Mouse (Mus musculus): Measurements from ENCODE around the gene Col23a1.
A peak's percentile ranks its signal among the peaks of the same experiment; 100 is the strongest.

The Col23a1 gene

GRCm38 (mm10) chr11:51289564-51290041, at the start of gene Col23a1:
TSS of gene Col23a1 (plus strand) at chr11:51289920.
- peak; percentile 45 to 51 for DNase-seq (ENCODE audit: low spot score in 2 of 2)

DNA sequence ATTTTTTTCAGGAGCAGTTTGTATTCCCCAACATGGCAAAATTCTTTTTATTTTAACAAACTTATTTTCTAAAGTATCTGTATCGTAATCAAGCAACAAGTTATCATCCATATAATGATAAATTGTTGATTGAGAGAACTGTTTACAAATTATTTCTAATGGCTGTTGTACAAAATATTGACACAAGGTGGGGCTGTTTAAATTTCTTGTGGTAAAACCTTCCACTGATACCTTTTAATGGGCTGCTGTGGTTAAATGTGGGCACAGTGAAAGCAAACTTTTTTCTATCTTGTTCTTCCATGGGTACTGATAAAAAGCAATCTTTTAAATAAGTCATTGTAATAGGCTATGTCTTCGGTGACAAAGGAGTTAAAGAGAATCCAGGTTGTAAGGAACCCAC, 46.8 kb upstream of the Col23a1 start:
- DNase-seq (ENCODE audit: low spot score in 2 of 2): no peak

DNA sequence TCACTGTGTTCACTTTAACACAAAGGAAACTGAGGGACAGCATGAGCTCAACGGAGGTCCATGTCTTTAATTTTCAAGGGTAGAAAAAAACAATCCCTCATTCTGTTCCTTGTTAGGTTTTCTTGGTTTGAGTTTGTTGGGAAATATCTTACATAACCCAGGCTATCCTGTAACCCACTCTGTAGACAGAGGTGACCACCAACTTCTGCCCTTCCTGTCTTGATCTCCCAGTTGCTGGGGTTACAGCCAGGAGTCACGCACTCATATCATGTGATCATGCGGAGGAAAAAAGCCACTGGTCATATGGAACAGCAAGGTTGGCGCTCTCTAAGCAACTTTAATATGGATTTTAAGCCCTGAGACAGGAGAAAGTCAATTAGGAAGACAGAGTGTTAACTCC, 32.7 kb upstream of the Col23a1 start:
- DNase-seq (ENCODE audit: low spot score in 2 of 2): no peak

DNA sequence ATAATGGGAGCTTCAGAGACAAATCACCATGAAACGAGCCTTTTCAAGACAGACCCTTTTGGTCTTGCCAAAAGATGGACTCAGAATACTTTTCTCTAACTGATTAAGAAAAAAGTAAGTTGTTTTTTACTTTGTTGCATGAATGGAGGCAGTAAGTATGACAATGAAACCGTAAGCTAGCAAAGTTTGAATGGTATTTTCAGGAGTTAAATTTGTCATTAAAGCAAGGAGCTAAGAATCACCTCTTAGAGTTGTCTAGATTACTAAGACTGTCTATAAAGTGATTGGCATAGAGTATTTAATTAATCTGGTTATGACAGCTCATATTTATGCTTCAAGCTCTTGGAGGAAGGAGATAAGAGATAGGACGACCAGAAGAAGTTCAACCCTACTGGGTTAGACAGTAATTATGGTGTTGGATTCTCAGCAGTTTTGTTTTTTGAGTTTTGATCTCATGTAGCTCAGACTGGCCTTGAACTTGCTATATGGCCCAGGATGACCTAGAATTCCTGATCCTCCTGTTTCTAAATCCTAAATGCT, 28.0 kb upstream of the Col23a1 start, which contains the start of gene Clk4:
Clk4 (plus strand) TSS at position 51 of the 540 bp plus-strand sequence.
- no peak for DNase-seq (ENCODE audit: low spot score in 2 of 2)

DNA sequence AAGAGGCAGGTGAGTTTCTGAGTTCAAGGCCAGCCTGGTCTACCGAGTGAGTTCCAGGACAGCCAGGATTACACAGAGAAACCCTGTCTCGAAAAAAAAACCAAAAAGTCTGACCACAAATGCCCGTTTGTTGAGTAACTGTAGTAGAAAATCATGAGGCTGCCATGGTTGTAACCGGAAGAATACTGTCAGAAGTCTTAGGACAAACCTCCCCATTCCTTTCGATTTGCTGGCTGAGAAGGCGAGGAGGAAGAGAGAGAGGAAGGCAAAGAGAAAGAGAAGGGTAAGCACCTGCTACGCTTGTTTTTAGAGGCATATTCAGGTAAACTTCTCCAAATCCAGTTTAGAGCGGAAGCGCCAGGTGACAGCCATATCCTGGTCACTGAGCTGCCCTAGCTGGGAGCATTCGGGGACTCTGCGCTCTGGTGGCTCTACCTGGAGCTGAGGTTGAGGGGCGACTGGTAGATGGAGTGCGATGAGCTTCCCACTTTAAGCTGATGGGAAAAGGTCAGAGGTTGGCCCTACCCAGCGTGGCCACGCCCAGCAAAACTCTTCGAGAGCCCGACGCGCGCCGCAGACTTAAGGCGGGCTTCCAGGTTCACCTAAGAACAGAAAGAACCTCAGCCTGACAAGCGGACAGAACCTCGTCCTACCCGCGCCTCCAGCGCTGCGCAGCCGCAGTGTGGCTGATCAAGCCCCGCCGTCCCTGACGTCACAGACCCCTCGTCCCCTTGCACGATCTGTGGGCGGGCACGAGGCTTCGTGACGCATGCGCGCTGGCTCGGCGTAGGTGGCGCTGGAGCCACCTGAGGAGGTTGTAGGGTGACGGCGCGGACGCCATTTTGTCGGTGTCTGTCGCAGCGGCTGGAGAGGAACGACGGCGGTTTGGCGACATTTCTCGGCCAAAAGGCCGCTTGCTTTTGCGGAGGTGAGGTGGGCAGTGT, 27.1 kb upstream of the Col23a1 start, which contains the start of gene BC049762:
BC049762 (minus strand) TSS at position 705 of the 944 bp plus-strand sequence.
- peak; percentile 99 for DNase-seq (ENCODE audit: low spot score in 2 of 2)

DNA sequence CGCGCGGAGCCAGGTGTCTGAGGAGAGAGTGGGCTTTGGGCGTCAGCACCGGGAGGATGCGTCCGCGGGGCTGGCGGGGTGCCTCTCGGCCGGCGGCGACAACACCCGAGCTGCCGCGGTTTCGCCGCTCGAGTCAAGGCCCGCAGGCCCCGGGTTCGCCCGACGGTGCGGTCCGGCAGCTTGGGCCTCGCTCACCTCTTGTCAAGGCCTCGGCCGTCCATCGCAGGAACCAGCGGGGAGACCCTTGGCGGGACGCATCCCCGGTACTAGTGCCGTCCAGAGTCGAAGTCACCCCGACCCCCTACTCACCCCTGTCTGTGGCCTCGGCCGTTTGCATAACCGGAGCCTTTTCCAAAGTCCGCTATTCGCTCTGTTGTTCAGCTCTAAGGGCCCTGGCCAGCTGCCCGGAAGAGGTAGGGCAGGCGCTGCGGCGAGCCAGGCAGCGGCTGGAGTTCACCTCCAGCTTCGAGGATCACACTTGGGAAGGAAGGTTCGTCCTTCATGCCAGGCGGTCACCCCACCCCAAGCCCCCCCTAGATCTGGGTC, 26.4 kb upstream of the Col23a1 start:
- no peak for DNase-seq (ENCODE audit: low spot score in 2 of 2)

- DNase-seq (ENCODE audit: low spot score in 2 of 2): peak in 1 of 2 experiments; percentile 16
Measured at GRCm38 (mm10) chr11:51264352-51264751, 25.4 kb upstream of the Col23a1 start.

DNA sequence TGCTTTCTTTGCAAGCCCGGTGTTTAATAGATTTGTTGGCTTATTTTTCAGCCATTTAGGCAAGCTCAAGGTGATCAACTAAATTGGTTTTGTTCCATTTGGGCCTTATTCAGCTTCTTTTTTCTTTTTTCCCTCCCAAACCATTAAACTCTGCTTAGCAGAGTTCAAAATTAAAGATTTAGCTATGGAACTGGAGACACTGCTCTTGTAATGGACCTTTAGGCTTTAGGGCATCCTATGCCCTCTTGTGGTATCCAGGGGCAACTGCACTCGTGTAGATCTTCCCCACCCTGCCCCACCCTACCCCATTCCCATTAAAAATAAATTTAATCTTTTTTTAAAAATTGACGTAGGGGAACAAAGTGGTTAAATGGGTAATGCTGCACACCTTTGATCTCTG, 24.4 kb upstream of the Col23a1 start:
- DNase-seq (ENCODE audit: low spot score in 2 of 2): no peak

DNA sequence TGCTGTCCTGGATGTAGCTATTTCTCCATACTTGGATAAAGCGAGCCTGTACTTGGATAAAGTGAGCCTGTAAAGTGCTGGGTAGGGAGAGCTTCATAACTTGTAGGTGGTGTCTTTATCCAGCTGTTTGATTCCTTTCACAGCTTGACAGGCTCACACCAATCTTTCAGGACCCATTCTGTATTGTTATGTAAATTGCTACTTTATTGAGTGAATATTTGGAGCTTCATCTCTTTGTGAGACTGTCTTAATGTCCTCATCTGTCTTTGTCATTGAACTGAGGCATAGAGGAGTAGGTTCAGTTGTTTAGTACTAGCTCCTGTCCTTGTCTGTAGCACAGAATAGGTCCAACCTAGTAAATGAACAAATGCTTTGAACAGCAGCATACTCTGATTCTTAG, 15.3 kb upstream of the Col23a1 start:
- DNase-seq (ENCODE audit: low spot score in 2 of 2): no peak

GRCm38 (mm10) chr11:51290066-51290955, 591 bp downstream of the Col23a1 start:
- peak in 1 of 2 experiments; percentile 6 for DNase-seq (ENCODE audit: low spot score in 2 of 2)

DNA sequence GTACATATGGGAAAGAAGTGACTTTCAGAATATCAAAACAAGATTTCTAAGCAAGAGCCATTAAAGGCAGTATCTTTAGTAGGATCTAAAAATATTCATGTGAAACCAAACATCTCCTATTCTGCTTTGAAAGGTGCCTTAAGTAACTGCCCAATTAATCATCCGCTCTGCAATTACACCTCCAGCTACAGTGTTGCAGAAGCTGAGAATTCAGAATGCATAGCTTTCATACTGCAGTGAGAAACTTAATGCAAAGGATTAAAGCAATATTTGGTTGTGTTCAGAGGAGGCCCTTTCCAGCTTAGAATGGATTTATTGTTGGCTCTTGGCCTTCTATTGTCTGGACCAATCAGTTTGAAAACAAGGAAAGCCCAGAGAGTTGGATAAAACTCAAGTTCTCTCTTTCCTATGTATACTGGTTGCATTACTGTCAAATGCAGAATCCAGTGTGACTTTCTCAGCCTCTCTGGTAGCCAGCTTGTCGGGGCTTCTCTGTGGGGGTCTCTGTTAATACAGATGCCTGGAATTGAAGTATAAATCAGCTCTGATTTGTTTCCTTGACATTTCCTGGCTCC, 4.3 kb downstream of the Col23a1 start:
- DNase-seq (ENCODE audit: low spot score in 2 of 2): no peak

GRCm38 (mm10) chr11:51295742-51296141, 6.0 kb downstream of the Col23a1 start:
- no peak for DNase-seq (ENCODE audit: low spot score in 2 of 2)

DNA sequence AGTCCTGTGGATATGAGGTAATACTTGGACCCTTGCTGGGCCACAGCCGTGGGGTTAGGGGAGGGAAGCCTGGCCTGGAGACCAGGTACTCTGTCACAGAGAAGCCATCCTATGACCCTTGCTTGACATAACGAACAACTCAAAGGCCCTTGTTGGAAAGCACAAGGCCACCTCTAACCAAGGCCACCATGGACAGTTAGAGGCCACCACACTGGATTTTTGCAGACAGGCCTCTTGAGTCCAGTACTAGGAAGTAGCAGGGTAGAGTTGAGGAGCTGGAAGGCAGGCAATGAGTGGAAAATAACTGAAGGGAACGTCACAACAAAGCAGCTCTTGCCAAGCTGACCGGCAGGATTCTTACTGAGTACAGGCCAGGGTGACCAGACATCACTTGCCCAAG, 9.0 kb downstream of the Col23a1 start:
- DNase-seq (ENCODE audit: low spot score in 2 of 2): no peak

DNA sequence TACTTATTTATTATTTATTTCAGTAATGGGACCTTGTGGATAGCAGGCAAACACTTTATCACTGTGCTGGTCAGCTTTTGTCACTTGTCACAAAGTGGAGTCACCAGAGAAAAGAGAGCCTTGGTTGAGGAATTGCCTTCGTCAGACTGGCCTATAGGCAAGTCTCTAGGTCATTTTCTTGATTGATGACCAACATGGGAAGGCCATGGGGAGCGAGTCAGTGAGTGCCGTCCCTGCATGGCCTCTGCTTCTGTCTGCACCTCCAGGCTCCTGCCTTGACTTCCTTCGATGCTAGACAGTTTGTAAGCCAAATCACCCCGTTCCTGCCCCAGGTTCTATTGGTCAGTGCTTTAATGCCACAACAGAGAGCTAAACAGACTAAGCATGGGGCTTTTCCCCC, 12.7 kb downstream of the Col23a1 start:
- no peak for DNase-seq (ENCODE audit: low spot score in 2 of 2)

- DNase-seq (ENCODE audit: low spot score in 2 of 2): no peak
Measured at GRCm38 (mm10) chr11:51303981-51304553, 14.3 kb downstream of the Col23a1 start.

GRCm38 (mm10) chr11:51308306-51308705, 18.6 kb downstream of the Col23a1 start:
- no peak for DNase-seq (ENCODE audit: low spot score in 2 of 2)

DNA sequence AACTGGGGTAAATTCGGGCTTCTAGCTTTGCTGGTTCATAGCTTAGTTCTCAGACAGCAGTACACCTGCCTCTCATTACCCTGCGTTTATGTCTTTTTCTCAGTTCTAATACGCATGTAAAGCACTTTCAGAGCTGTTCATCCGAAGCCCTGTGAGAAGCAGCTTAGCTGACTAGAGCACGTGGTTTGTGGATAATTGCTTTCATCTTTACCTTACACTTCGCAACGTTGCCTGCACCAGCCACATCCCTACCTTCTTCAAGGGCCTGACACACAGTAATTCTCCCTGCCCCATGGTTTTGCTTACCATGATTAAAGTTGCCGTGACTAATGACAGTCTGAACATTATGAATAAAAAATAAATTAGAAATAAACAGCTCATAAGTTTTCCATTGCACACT, 22.1 kb downstream of the Col23a1 start:
- DNase-seq (ENCODE audit: low spot score in 2 of 2): no peak

- DNase-seq (ENCODE audit: low spot score in 2 of 2): no peak
Measured at GRCm38 (mm10) chr11:51315991-51316810, 26.5 kb downstream of the Col23a1 start.

- no peak for DNase-seq (ENCODE audit: low spot score in 2 of 2)
Measured at GRCm38 (mm10) chr11:51320609-51321008, 30.9 kb downstream of the Col23a1 start.

GRCm38 (mm10) chr11:51326908-51327307, 37.2 kb downstream of the Col23a1 start:
- DNase-seq (ENCODE audit: low spot score in 2 of 2): no peak

Measured in spleen, postnatal 36 days (tissue).